Mouse (Mus musculus) hematopoietic stem cell, adult 5-6 weeks (primary cell): ENCODE measurements around the gene Micall1. TPM values are rescaled to one million over a fixed set of nuclear protein-coding genes. Genes with fewer than 3 reads are reported as not detected.

ENCODE experiments used
- ATAC-seq, 2 experiments: fragments of 125-278 bp in 1 of 2; replicated peaks in 1 of 2; 2 replicates each; pipeline ENCODE4 v1.8.0; 2016 to 2017; ENCODE audit warnings: inconsistent platforms in 2 of 2, mild to moderate bottlenecking in 2 of 2, moderate number of reproducible peaks in 2 of 2, low read depth in 1 of 2, moderate TSS enrichment in 1 of 2; ENCODE audit not compliant: low FRiP score in 2 of 2, poor library complexity in 2 of 2, severe bottlenecking in 2 of 2, insufficient read depth in 1 of 2, low TSS enrichment in 1 of 2
- total RNA-seq: library from RNA; stranded (forward); fragments of 172-1452, 232-1000 nt; gene quantifications from 2 replicates; pipeline ENCODE4 v1.2.3, GENCODE M21; 2017

Micall1 gene
- total RNA-seq, 1 experiment from 2014 or later, result 6.7 TPM

DNA sequence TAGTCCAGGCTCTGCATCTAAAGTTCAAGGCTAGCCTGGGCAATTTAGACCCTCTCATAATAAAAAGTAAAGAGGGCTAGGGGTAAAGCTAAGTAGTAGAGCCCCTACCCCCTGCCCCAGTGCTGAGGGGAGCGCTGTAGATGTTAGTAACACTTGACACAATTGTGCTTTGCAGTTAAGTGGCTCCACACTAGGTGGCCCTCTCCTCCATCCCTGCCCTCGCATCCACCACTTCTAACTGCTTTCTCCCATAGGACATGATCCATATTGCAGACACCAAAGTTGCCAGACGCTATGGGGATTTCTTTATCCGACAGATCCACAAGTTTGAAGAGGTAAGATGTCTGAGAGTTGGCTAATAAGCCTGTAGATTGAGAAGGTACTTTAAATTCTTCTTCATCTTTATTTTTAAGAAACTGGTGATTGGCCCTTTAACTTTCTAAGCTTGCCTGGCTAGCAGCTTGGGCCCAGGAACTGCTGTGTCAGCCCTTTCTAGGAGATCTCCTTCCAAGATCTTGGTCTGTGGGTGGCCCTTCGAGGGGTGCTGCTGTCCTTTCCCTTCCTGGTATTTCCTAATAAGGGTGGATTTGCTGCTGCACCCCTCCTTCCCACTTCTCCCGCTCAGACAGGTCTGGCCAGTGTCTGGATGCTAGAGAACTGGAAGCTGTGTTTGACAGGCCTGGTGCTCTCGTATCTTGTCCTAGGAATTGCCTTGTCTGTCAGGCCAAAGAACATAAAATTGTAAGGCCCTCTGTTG is 15.4 kb upstream of the Micall1 start:
- no peak for ATAC-seq

DNA sequence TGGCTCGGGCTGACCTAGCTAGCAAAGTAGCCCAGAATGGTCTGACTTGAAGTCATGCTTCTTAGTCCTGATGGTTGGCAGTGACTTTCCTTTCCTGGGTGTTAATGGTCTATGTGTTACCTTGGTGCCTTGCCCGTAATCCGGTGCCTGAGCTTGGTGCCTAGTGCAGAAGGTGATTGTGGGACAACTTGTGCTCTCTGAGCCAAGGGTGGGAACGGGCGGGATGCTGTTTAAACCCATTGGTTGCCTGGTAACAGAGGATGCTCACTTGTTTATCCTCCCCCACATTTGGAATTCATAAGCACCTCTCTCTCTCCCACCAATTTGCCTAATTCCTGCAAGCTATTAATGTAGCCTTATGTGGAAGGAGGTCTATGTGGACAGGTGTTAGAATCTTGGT is 13.2 kb upstream of the Micall1 start:
- no peak for ATAC-seq

DNA sequence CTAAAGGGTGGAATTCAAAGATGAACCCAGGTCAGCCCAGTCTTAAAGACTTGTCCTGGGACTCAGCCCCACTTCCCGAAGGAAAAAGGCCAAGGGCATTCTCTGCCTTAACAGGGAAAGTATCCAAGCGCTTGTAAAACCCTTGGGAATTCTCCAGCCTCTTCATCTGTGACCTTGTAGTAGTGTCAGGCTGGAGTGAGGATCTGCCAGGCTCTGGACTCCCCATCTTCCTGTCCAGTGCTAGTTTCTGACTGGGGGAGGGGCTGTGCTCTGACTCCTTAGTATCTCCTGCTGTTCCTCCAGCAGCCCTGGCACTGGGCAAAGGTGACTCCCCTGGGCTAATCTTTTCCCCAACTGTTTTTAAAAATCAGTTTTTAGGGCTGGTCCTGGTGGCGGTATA is 12.1 kb upstream of the Micall1 start:
- no peak for ATAC-seq

DNA sequence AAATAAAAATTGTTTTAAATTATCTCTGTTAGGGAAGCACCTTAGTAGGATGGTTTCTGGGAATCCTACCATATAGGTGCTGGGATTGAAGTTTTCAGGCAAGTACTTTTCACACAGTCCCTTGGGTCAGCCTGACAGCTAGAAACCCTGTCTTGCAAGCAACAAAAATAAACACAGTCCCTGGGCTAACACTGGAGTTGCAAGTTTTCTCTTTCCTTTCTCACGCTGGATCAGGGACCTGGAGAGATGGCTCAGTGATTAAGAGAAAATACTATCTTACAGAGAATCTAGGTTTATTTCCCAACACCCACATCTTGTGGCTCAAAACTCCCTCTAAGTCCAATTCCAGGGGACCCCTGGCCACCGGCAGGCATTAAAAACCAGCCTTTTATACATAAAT is 11.6 kb upstream of the Micall1 start:
- ATAC-seq, result no peak

DNA sequence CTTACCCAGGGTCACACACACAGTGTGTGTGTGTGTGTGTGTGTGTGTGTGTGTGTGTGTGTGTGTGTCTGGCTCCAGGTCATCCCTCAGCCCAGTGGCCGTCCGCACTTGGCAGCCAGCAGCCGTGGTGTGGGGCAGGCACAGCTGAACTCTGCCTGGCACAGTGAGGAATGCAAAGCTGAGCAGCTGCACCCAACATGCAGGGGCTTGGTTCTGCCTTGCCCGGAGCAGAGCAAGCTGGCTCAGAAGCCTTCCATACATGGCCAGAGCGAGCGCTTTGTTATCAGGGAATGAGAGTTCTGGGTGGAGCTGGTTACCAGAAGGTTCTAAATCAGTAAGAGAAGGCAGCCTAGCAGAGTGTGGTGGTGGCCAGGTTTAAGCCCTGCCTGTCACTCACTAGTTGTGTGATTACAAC is 11.1 kb upstream of the Micall1 start:
- ATAC-seq, result no peak

DNA sequence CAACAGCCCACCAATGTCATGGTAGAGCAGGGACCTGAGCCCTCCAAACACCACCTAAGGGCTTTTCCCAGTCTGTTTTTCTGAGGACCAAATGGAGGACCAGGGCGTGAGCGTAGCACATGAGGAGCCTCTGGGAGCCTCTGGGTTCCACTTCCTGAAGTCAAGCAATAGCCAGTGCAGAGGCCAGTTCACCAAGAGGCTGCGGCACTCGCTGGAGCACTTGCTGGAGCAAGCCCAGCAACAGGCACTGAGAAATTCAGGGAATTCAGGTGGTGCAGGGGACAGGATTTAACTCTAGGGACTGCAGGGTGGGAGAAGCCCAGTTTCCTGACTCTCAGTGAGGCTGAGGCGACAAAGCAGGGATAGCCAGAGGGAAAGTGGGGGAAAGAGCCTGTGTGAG is 10.5 kb upstream of the Micall1 start:
- ATAC-seq, result no peak

DNA sequence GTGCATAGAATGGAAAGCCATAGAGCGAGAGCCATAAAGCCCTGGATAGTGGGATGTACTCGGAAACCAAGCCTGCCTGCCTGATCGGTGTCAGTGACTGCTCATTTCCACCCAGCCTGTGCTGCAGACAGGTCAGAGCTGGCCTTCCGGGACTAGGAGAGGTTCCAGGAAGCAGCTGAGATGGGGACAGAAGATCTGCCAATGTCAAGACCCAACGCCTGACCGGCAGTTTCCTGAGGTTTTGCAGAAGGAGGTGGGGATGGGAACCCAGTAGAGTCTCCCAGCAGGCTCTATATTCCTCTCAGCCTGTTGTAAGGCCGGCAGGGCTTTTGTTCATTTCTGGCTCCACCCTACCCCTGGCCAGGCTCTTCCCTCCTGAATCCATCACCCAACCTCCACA is 9.8 kb upstream of the Micall1 start:
- ATAC-seq, result no peak; a peak in 1 of 4 replicates

DNA sequence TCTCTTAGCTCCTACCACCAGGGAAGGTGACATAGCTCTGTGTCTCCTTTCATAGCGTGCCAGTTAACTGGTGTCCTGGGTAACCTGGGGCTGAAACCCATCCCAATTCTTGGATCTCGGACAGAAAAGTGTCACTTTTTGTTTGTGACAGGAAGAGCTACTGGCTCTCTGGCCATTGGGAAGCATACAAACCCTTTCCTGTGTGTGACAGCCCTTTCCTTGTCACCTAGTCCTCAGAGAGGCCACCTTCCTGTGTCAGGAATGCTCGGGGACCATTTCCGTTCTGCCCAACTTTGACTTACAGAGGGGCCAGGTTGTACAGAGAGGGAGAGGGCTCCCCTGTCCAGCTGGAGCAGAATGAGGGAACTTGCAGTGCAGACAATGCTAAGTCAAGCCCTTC is 9.2 kb upstream of the Micall1 start:
- no peak for ATAC-seq

DNA sequence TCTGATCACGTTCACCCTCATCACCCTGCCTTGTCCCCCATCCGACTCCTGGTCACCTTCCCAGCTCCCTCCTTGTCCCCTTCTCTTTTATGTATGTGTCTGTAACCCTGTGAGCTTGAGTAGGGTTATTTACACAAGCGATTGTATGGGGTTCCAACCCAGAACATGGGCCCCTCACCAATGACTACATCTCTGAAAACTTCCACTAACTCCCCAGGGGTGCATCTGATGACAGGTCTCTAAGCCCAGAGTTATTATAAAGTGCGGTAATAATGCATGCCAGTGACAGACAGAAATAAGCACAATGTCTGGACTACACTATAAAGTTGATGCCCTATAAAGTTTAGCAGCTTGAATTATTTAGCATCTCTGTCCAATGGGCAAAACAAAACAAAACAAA is 8.3 kb upstream of the Micall1 start:
- ATAC-seq, result no peak

DNA sequence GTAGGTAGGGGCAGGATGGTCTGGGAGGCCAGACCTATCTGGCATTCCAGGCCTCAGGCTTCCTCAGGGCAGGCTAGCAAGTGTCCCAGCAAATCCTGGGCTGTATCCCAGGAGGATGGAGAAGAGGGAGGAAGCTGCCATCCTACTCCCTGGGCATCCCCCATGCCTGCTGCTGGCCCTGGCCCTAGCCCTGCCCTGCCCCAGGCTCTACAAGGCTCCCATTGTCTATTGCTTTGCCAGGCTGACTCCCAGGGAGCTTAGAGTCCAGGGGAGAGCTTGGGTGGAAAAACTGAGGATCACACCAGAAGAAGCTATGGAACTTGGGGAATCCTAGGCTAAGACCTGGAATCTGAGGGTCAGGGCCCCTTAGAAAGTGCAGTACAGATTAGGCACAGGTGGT is 7.2 kb upstream of the Micall1 start:
- ATAC-seq, result no peak

DNA sequence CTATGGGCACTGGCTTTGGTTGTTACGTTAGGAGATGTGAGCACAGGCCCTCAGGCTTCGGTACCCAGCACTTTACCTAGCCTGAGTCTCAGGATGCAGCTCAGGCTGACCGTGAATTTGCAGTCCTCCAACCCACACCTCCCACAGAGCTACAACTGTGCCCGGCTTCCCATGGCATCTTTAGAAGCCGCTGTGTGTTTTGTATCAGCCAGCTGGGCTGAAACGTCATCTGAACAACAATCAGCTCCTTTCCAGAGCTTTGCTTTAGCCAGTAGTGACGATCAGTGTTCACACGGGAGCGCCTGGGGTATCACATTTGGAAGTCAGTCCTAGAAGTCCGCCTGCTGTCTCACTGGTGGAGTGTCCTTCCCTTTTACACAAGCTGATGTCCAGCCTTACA is 5.4 kb upstream of the Micall1 start:
- ATAC-seq, result no peak

DNA sequence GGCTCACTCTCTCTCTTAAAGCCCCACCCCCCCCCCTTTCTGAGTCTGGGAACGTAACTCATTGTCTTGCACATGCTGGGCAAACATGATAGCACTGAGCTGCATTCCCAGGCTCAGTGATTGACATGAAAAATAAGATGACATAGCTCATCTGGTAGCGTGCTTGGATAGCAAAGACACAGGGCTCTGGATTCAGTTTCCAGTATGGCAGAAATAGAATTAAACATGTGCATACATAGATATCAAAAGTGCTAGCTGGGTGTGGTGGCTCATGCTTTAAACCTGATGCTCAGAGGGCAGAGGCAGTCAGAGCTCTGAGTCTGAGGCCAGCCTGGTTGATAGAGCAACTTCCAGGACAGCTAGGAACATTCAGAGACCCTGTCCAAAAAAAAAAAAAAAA is 2.9 kb upstream of the Micall1 start:
- ATAC-seq, result no peak

DNA sequence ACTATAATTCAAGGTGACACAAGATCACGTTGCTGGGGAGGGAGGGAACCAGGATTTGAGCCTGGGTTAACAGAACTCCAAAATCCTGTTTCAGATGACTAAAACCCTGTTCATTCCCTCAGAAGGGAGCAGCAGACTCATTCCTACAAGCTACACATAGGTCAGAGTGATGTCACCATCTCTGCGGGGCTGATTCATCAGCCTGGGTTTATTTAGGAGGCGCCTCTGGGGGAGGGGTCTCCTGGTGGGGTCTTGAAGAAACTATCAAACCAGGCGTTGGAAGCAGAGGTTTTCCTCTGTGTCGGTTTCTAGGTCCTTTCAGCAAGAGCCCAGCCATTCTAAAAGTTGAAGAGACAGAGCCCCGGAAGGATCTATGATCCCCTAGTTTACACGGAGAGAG is 732 bp upstream of the Micall1 start:
- no peak for ATAC-seq

DNA sequence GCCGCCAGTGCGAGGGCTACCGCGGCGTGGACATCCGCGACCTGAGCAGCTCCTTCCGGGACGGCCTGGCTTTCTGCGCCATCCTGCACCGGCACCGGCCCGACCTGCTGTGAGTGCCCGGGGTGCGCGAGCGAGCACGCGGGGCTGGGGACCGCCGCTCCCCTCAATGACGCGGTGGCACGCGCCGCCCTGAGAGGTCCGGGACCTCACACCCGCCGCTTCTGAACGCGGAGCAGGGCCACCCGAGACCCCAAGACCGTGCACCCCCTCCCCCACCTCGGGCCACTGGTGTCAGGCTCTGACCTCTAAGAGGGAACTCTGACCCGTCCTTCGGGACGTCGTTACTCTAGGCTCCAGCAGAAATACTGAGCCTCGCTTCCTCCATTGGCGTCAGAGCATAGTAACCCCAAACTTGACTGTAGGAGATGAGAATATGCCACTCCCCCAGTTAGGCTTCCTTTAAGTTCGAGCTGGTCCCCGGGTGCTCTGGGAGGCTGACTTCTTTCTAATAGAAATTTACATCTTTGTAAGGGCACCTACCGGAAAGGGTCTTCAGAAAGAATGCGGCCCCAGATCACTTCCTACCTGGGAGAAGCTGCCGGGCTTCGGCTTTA is 730 bp downstream of the Micall1 start:
- ATAC-seq, result peak in 1 of 2 experiments; percentile 36; a peak in 3 of 4 replicates

DNA sequence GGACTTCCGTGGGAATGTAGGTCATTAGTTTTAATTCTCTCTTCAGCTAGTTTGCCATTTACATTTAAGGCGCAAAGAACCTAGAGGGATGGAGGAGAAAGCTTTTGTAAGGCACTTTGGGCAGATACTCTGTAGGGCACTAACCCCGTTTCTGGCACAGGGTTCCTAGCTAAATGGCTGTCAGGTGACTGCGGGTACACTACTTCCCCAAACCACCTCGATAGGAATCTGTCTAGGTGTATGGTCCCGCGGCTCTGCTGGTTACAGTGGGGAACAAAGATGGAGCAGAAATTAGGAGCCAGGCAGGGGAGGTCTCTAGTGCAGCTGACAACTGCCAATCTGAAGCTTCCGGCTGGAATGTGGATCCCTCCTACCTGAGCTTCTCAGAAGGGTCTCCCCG is 1.3 kb downstream of the Micall1 start:
- ATAC-seq, result peak in 1 of 2 experiments; percentile 43; a peak in 1 of 4 replicates

DNA sequence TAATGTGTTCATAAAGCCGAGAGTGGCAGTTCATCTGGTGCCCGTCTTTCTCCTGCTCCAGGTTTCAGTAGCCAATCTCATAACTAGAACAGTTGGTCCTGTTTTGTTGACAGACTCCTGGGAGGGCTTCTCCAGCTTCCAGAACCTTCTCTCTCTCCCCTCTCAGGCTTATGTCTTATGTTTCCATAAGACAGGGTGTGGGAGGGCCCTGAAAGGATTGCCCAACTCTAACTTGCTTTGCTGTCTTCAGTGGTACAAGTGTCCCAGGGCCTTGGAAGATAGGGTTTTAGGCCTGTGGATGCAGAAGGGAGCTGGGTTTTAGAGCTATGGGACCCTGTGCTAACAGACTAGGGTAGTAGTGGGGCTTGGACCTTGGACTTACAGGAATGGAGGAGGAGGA is 1.8 kb downstream of the Micall1 start:
- ATAC-seq, result no peak

DNA sequence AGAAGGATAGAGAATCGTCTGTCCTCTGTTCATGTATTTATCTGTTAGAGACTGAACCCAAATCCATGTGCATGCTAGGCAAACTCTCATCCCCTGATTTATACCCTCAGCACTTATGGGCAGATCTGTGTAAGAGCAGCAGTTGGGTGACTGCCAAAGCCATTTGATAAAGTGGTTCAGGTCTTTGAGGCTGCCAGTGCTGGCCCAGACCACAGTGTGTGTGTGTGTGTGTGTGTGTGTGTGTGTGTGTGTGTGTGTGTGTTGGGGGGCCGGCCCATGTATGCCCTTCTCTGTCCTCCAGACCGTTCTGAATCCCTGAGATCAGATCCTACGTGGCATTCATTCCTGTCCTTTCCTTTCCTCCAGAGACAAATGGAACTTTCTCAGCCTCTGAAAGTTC is 3.1 kb downstream of the Micall1 start:
- ATAC-seq, result no peak

DNA sequence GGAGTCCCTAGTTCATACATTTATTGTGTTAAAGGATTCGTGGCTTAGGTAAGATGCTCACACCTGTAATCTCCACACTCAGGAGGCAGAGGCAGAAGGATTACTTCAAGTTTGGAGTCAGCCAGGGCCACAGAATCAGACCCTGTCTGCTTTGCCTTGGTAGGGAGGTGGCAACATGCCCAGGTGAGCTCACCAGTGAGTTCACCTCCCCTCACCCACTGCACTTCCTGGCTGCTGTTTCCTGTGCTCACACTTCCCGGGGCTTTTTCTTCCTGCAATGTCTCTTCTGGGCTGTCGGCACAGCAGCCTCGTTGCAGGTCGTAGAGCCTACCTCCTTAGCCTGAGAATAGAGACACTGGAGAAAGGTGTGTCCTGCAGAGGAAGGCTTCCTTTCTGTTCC is 6.6 kb downstream of the Micall1 start:
- peak; percentile 10 to 46; a peak in 1 of 4 replicates for ATAC-seq

DNA sequence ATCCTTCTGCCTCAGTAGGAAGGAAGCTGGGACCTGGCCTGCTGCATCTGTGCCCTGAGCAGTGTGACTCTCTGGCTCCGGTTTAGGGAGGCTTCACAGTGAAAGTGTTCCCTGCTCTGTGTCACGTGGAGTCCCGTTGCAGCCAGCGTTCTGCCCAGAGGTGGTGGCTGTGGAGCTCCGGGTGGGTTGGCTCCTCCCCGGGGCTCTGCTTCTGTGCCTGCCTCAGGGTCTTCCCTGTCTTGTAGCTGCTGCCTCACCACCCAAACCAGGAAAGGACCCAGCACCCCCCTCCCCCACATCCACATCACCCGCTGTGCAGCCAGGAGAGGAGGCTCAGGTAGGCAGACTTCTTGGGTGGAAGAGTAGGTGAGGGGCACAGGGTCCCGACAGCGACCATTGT is 10.8 kb downstream of the Micall1 start:
- no peak for ATAC-seq
